Mouse (Mus musculus) MEL (cell line): Measurements from ENCODE around the gene Ryr3. TPM values are rescaled to one million over a fixed set of nuclear protein-coding genes. Genes with fewer than 3 reads are reported as not detected.
A peak's percentile ranks its signal among the peaks of the same experiment; 100 is the strongest.

Experiments used
- DNase-seq: peaks from one replicate; pipeline ENCODE4 v3.0.0; 2011; ENCODE audit warnings: low read depth, low spot score
- H3K27ac ChIP-seq: 2 replicates; pipeline ENCODE4 v1.5.1; 2012; ENCODE audit warnings: low read depth, mild to moderate bottlenecking, control low read depth, low read length, moderate library complexity; ENCODE audit not compliant: control insufficient read depth
- H3K27me3 ChIP-seq, 2 experiments: fragments of 150-350 bp in 1 of 2; sonication (generic) in 1 of 2; 2 replicates each; pipeline ENCODE4 v1.6.1; 2012; ENCODE audit warnings: low read length in 2 of 2, mild to moderate bottlenecking in 2 of 2, improper control_type of control experiment in 1 of 2, moderate library complexity in 1 of 2; ENCODE audit not compliant: insufficient read depth in 2 of 2, control insufficient read depth in 1 of 2
- H3K36me3 ChIP-seq, 2 experiments: 2 replicates each; pipeline ENCODE4 v1.6.1; 2012 to 2014; ENCODE audit warnings: low read length in 2 of 2, improper control_type of control experiment in 1 of 2, inconsistent platforms in 1 of 2, mild to moderate bottlenecking in 1 of 2; ENCODE audit not compliant: insufficient read depth in 2 of 2, control insufficient read depth in 1 of 2
- H3K4me1 ChIP-seq, 2 experiments: fragments of 150-350 bp in 1 of 2; sonication (generic) in 1 of 2; 2 replicates each; pipeline ENCODE4 v1.6.1; 2012; ENCODE audit warnings: low read length in 2 of 2, improper control_type of control experiment in 1 of 2, mild to moderate bottlenecking in 1 of 2; ENCODE audit not compliant: insufficient read depth in 2 of 2, control insufficient read depth in 1 of 2
- H3K4me3 ChIP-seq, 2 experiments: fragments of 150-350 bp in 1 of 2; sonication (generic) in 1 of 2; 2 replicates each; pipeline ENCODE4 v1.5.1; 2012; ENCODE audit warnings: low read depth in 2 of 2, low read length in 2 of 2, mild to moderate bottlenecking in 2 of 2, moderate library complexity in 2 of 2, control low read depth in 1 of 2, improper control_type of control experiment in 1 of 2; ENCODE audit not compliant: control insufficient read depth in 1 of 2, insufficient read depth in 1 of 2
- H3K79me2 ChIP-seq: 2 replicates; pipeline ENCODE4 v1.6.1; 2012; ENCODE audit warnings: mild to moderate bottlenecking, low read length, moderate library complexity; ENCODE audit not compliant: control insufficient read depth, poor library complexity, insufficient read depth
- H3K9ac ChIP-seq: 2 replicates; pipeline ENCODE4 v1.6.1; 2012; ENCODE audit warnings: low read depth, mild to moderate bottlenecking, control low read depth, low read length, moderate library complexity; ENCODE audit not compliant: control insufficient read depth, poor library complexity, severe bottlenecking
- H3K9me3 ChIP-seq: fragments of 150-350 bp; sonication (generic); replicated peaks from 2 replicates; pipeline ENCODE4 v1.6.1; 2012; ENCODE audit warnings: mild to moderate bottlenecking, low read length, improper control_type of control experiment, moderate library complexity; ENCODE audit not compliant: insufficient read depth
- BHLHE40 ChIP-seq: IDR thresholded peaks from 2 replicates; pipeline ENCODE4 v1.6.1; 2012; ENCODE audit warnings: low read depth, mild to moderate bottlenecking, inconsistent platforms, low read length, improper control_type of control experiment, borderline replicate concordance
- CHD2 ChIP-seq: IDR thresholded peaks from 2 replicates; pipeline ENCODE4 v1.6.1; 2011; ENCODE audit warnings: low read length, improper control_type of control experiment
- CTCF ChIP-seq, 3 experiments: IDR thresholded peaks in 2 of 3; conservative IDR thresholded peaks in 1 of 3; 2 replicates each; pipeline ENCODE4 v1.5.1; 2011 to 2012; ENCODE audit warnings: low read length in 3 of 3, low read depth in 2 of 3, mild to moderate bottlenecking in 2 of 3, improper control_type of control experiment in 1 of 3, inconsistent platforms in 1 of 3, mixed read lengths in 1 of 3, moderate library complexity in 1 of 3; ENCODE audit not compliant: control insufficient read depth in 1 of 3, insufficient read depth in 1 of 3, poor library complexity in 1 of 3, severe bottlenecking in 1 of 3
- ELF1 ChIP-seq: IDR thresholded peaks from 2 replicates; pipeline ENCODE4 v1.6.1; 2014; ENCODE audit warnings: low read depth, mild to moderate bottlenecking, inconsistent platforms, low read length, improper control_type of control experiment, moderate library complexity
- GABPA ChIP-seq: IDR thresholded peaks from 2 replicates; pipeline ENCODE4 v1.6.1; 2012; ENCODE audit warnings: low read depth, mild to moderate bottlenecking, inconsistent platforms, low read length, improper control_type of control experiment, moderate library complexity
- MAZ ChIP-seq: IDR thresholded peaks from 2 replicates; pipeline ENCODE4 v1.6.1; 2012; ENCODE audit warnings: low read depth, mild to moderate bottlenecking, inconsistent platforms, low read length, improper control_type of control experiment
- MXI1 ChIP-seq: IDR thresholded peaks from 2 replicates; pipeline ENCODE4 v1.6.1; 2011; ENCODE audit warnings: mild to moderate bottlenecking, low read depth, low read length, improper control_type of control experiment
- MYB ChIP-seq: IDR thresholded peaks from 2 replicates; pipeline ENCODE4 v1.6.1; 2011; ENCODE audit warnings: mild to moderate bottlenecking, low read depth, low read length, improper control_type of control experiment
- MYC ChIP-seq: IDR thresholded peaks from 2 replicates; pipeline ENCODE4 v1.6.1; 2011; ENCODE audit warnings: low read depth, mild to moderate bottlenecking, low read length, improper control_type of control experiment, moderate library complexity
- POLR2AphosphoS2 ChIP-seq: IDR thresholded peaks from 2 replicates; pipeline ENCODE4 v1.6.1; 2011; ENCODE audit warnings: low read length, improper control_type of control experiment
- POLR2AphosphoS5 ChIP-seq: IDR thresholded peaks from 2 replicates; pipeline ENCODE4 v1.6.1; 2012; ENCODE audit warnings: low read depth, borderline replicate concordance, mild to moderate bottlenecking, inconsistent platforms, low read length, moderate library complexity, mixed read lengths
- RAD21 ChIP-seq: IDR thresholded peaks from 2 replicates; pipeline ENCODE4 v1.6.1; 2011; ENCODE audit warnings: mild to moderate bottlenecking, low read depth, low read length, improper control_type of control experiment
- SMC3 ChIP-seq: IDR thresholded peaks from 2 replicates; pipeline ENCODE4 v1.6.1; 2011; ENCODE audit warnings: low read depth, low read length, improper control_type of control experiment
- TAL1 ChIP-seq: IDR thresholded peaks from 2 replicates; pipeline ENCODE4 v1.6.1; 2012; ENCODE audit warnings: mild to moderate bottlenecking, inconsistent platforms, low read length, moderate library complexity, mixed read lengths
- TCF12 ChIP-seq: IDR thresholded peaks from 2 replicates; pipeline ENCODE4 v1.6.1; 2014; ENCODE audit warnings: low read depth, mild to moderate bottlenecking, inconsistent platforms, low read length, improper control_type of control experiment, moderate library complexity
- USF1 ChIP-seq: IDR thresholded peaks from 2 replicates; pipeline ENCODE4 v1.6.1; 2014; ENCODE audit warnings: low read depth, mild to moderate bottlenecking, inconsistent platforms, low read length, improper control_type of control experiment, moderate library complexity
- USF2 ChIP-seq, 2 experiments: IDR thresholded peaks; 2 replicates each; pipeline ENCODE4 v1.6.1; 2011 to 2012; ENCODE audit warnings: improper control_type of control experiment in 2 of 2, low read length in 2 of 2, borderline replicate concordance in 1 of 2, inconsistent platforms in 1 of 2, low read depth in 1 of 2, mild to moderate bottlenecking in 1 of 2; ENCODE audit not compliant: insufficient read depth in 1 of 2
- ZNF384 ChIP-seq: IDR thresholded peaks from 2 replicates; pipeline ENCODE4 v1.6.1; 2012; ENCODE audit warnings: low read depth, mild to moderate bottlenecking, inconsistent platforms, low read length, improper control_type of control experiment
- polyA plus RNA-seq, 2 experiments: library from polyadenylated mRNA; stranded (reverse) in 1 of 2; unstranded in 1 of 2; fragments of >175 nt in 1 of 2; fragments of >200 nt in 1 of 2; gene quantifications; 2 replicates each; pipeline versions ENCODE4 v1.2.1 to v1.2.4; 2012; ENCODE audit warnings: low replicate concordance in 2 of 2, low read depth in 1 of 2; ENCODE audit not compliant: insufficient read length in 2 of 2, insufficient read depth in 1 of 2, missing spikeins in 1 of 2
- total RNA-seq: library from RNA; depleted of rRNA; stranded (reverse); fragments of 300-350 nt; gene quantifications from 2 replicates; pipeline ENCODE4 v1.2.3, GENCODE M21; 2012

Ryr3 gene
- total and polyA plus RNA-seq, 3 experiments, result 0.04 TPM; not detected in 2

GRCm38 (mm10) chr2:112812637-112813402 lies 404.1 kb downstream of the Ryr3 start:
- H3K9me3 ChIP-seq, result no peaks in the 10 kb centered on the region
- H3K4me3 ChIP-seq, result no peak overlapping the region
- H3K27ac ChIP-seq, result no peak overlapping the region
- H3K79me2 ChIP-seq, result no peaks in the 10 kb centered on the region
- TF ChIP-seq MYC (no peak), SMC3 (peak; percentile 29; the same call in 1 of the 2 replicates), CTCF (IDR thresholded peaks at IDR 0.05 in 2 of 3, conservative IDR thresholded peaks at IDR 0.05 in 1 of 3; ENCODE audit: control insufficient read depth in 1 of 3, insufficient read depth in 1 of 3, low read depth in 2 of 3, low read length in 3 of 3, poor library complexity in 1 of 3, severe bottlenecking in 1 of 3) (peak in 2 of 3 experiments; percentile 19 to 34; a peak in 2 of 6 replicates), RAD21 (peak; percentile 27)
- no peak overlapping the region for H3K9ac ChIP-seq
- DNase-seq, result peak; percentile 7
- H3K4me1 ChIP-seq, result no peaks in the 10 kb centered on the region
- no peaks in the 10 kb centered on the region for H3K36me3 ChIP-seq
- no peaks in the 10 kb centered on the region for H3K27me3 ChIP-seq

- H3K27ac ChIP-seq, result no peak overlapping the region
- peaks cover 0 to 1% of the 10 kb centered on the region in 2 experiments; a peak in 3 of 4 replicates for H3K27me3 ChIP-seq
- H3K79me2 ChIP-seq, result no peaks in the 10 kb centered on the region
- H3K4me3 ChIP-seq, result no peak overlapping the region
- H3K9me3 ChIP-seq, result no peaks in the 10 kb centered on the region
- no peak overlapping the region for H3K9ac ChIP-seq
- no peak for TF ChIP-seq TCF12
- TF ChIP-seq USF1, result no peak
- no peak for TF ChIP-seq GABPA
- TF ChIP-seq POLR2AphosphoS5, result no peak
- TF ChIP-seq TAL1, result no peak
- TF ChIP-seq MXI1, result no peak
- no peak for TF ChIP-seq USF2 (IDR thresholded peaks at IDR 0.05; ENCODE audit: borderline replicate concordance in 1 of 2, insufficient read depth in 1 of 2, low read depth in 1 of 2, low read length in 2 of 2)
- TF ChIP-seq CTCF (IDR thresholded peaks at IDR 0.05 in 2 of 3, conservative IDR thresholded peaks at IDR 0.05 in 1 of 3; ENCODE audit: control insufficient read depth in 1 of 3, insufficient read depth in 1 of 3, low read depth in 2 of 3, low read length in 3 of 3, poor library complexity in 1 of 3, severe bottlenecking in 1 of 3), result no peak
- TF ChIP-seq BHLHE40, result no peak
- no peak for TF ChIP-seq CHD2
- no peak for TF ChIP-seq SMC3
- TF ChIP-seq ZNF384, result no peak
- TF ChIP-seq ELF1, result no peak
- TF ChIP-seq MAZ, result no peak
- TF ChIP-seq MYC, result no peak
- no peak for TF ChIP-seq POLR2AphosphoS2
- TF ChIP-seq MYB, result no peak
- no peaks in the 10 kb centered on the region for H3K36me3 ChIP-seq
- no peaks in the 10 kb centered on the region for H3K4me1 ChIP-seq
- no peak for DNase-seq
Measured at GRCm38 (mm10) chr2:112806015-112806414, 410.9 kb downstream of the Ryr3 start.
